Mouse (Mus musculus) forebrain, embryonic 11.5 days (tissue): ENCODE data around the gene Senp3. TPM values are rescaled to one million over a fixed set of nuclear protein-coding genes. Genes with fewer than 3 reads are reported as not detected.
"Not testable (repeated sequence)": the region's sequence is repeated elsewhere in the genome, so short reads cannot be mapped to it uniquely, and the experiment has no call there.

Experiments
- ATAC-seq: fragments of 200-750 bp; cut with Nextera tagmentation; replicated peaks from 2 replicates; pipeline ENCODE4 v1.8.0; 2017; ENCODE audit warnings: moderate TSS enrichment; ENCODE audit not compliant: low FRiP score
- DNase-seq: peaks from one replicate; pipeline ENCODE4 v3.0.0-alpha.2; 2017; ENCODE audit warnings: low spot score
- H3K27ac ChIP-seq: fragments of 300-500 bp; sonication (generic); 2 replicates; pipeline ENCODE4 v1.5.1; 2014; ENCODE audit warnings: low read depth, low read length
- H3K27me3 ChIP-seq: fragments of 300-500 bp; sonication (generic); 2 replicates; pipeline ENCODE4 v1.6.1; 2014; ENCODE audit warnings: mild to moderate bottlenecking, low read length, mixed read lengths; ENCODE audit not compliant: control insufficient read depth, insufficient read depth
- H3K36me3 ChIP-seq: fragments of 300-500 bp; sonication (generic); 2 replicates; pipeline ENCODE4 v1.6.1; 2014; ENCODE audit warnings: mild to moderate bottlenecking, low read length, moderate library complexity, mixed read lengths; ENCODE audit not compliant: control insufficient read depth, insufficient read depth
- H3K4me1 ChIP-seq: fragments of 300-500 bp; sonication (generic); replicated peaks from 2 replicates; pipeline ENCODE4 v1.6.1; 2014; ENCODE audit warnings: low read length, mixed read lengths; ENCODE audit not compliant: control insufficient read depth, insufficient read depth
- H3K4me2 ChIP-seq: fragments of 300-500 bp; sonication (generic); 2 replicates; pipeline ENCODE4 v1.6.1; 2014; ENCODE audit warnings: low read depth, mild to moderate bottlenecking, low read length, moderate library complexity, mixed read lengths; ENCODE audit not compliant: severe bottlenecking
- H3K4me3 ChIP-seq: fragments of 300-500 bp; sonication (generic); 2 replicates; pipeline ENCODE4 v1.5.1; 2014; ENCODE audit warnings: low read depth, low read length
- H3K9ac ChIP-seq: fragments of 300-500 bp; sonication (generic); 2 replicates; pipeline ENCODE4 v1.6.1; 2014; ENCODE audit warnings: low read length
- H3K9me3 ChIP-seq: fragments of 300-500 bp; sonication (generic); 2 replicates; pipeline ENCODE4 v1.6.1; 2016; ENCODE audit warnings: low read length, mixed read lengths; ENCODE audit not compliant: control insufficient read depth
- WGBS: fragments of 180-500 bp; shearing (Covaris S2); extraction: QIAGEN DNeasy Blood & Tissue Kit; methylation state at CpG from one replicate; pipeline ENCODE4 v1.1.7; 2014; 5-methylcytosine and 5-hydroxymethylcytosine counted together
- polyA plus RNA-seq: library from polyadenylated mRNA; unstranded; fragments of >200 nt; fragmentation: Nextera tagmentation; extraction: Ambion mirVana; gene quantifications from 2 replicates; pipeline ENCODE4 v1.2.1, GENCODE M21; 2014

The Senp3 gene
- polyA plus RNA-seq, 1 experiment from 2014 or later, result 110 TPM

GRCm38 (mm10) chr11:69708614-69709265, 26.9 kb upstream of the Senp3 start:
- Histone ChIP-seq H3K27ac (no peak overlapping the region), H3K36me3 (no peaks in the 10 kb centered on the region), H3K4me2 (no peak overlapping the region), H3K27me3 (no peaks in the 10 kb centered on the region), H3K4me1 (no peaks in the 10 kb centered on the region), H3K4me3 (no peak overlapping the region), H3K9me3 (no peaks in the 10 kb centered on the region), H3K9ac (no peak overlapping the region)
- 78% methylated on average over 3 of the region's 3 CpGs for WGBS
- no peak for ATAC-seq
- DNase-seq, result no peak

- no peaks in the 10 kb centered on the region for H3K36me3 ChIP-seq
- no peak overlapping the region for H3K4me3 ChIP-seq
- WGBS, result 83% methylated on average over 4 of the region's 4 CpGs
- H3K4me1 ChIP-seq, result no peaks in the 10 kb centered on the region
- ATAC-seq (no peak), DNase-seq (no peak)
- H3K9ac ChIP-seq, result no peak overlapping the region
- H3K27ac ChIP-seq, result no peak overlapping the region
- H3K4me2 ChIP-seq, result no peak overlapping the region
- no peaks in the 10 kb centered on the region for H3K9me3 ChIP-seq
- no peaks in the 10 kb centered on the region for H3K27me3 ChIP-seq
These were observed 26.0 kb upstream of the Senp3 start for GRCm38 (mm10) chr11:69707873-69708381.

- 88% methylated on average over 4 of the region's 4 CpGs for WGBS
- H3K4me2 ChIP-seq, result no peak overlapping the region
- H3K27ac ChIP-seq, result no peak overlapping the region
- ATAC-seq, result no peak
- H3K9me3 ChIP-seq, result no peaks in the 10 kb centered on the region
- H3K4me1 ChIP-seq, result no peaks in the 10 kb centered on the region
- H3K27me3 ChIP-seq, result no peaks in the 10 kb centered on the region
- no peak overlapping the region for H3K4me3 ChIP-seq
- H3K36me3 ChIP-seq, result no peaks in the 10 kb centered on the region
- no peak overlapping the region for H3K9ac ChIP-seq
- DNase-seq, result no peak
These were observed 25.6 kb upstream of the Senp3 start for GRCm38 (mm10) chr11:69707480-69707847.

GRCm38 (mm10) chr11:69706775-69707479, 25.0 kb upstream of the Senp3 start:
- no peaks in the 10 kb centered on the region for H3K9me3 ChIP-seq
- H3K4me2 ChIP-seq, result no peak overlapping the region
- H3K27me3 ChIP-seq, result no peaks in the 10 kb centered on the region
- no peaks in the 10 kb centered on the region for H3K4me1 ChIP-seq
- H3K4me3 ChIP-seq, result no peak overlapping the region
- H3K9ac ChIP-seq, result no peak overlapping the region
- no peaks in the 10 kb centered on the region for H3K36me3 ChIP-seq
- DNase-seq (no peak), ATAC-seq (no peak)
- WGBS, result 48% methylated on average over 6 of the region's 6 CpGs
- H3K27ac ChIP-seq, result no peak overlapping the region

- 50% methylated on average over 2 of the region's 2 CpGs for WGBS
These were observed 22.7 kb upstream of the Senp3 start for GRCm38 (mm10) chr11:69704613-69705010.

GRCm38 (mm10) chr11:69703814-69704612, 22.1 kb upstream of the Senp3 start:
- Histone ChIP-seq H3K27ac (no peak overlapping the region), H3K4me1 (no peaks in the 10 kb centered on the region), H3K9ac (no peak overlapping the region), H3K4me2 (no peak overlapping the region), H3K9me3 (no peaks in the 10 kb centered on the region), H3K36me3 (no peaks in the 10 kb centered on the region), H3K27me3 (no peaks in the 10 kb centered on the region), H3K4me3 (no peak overlapping the region)
- WGBS, result 75% methylated on average over 8 of the region's 8 CpGs
- ATAC-seq, result no peak
- no peak for DNase-seq

More at GRCm38 (mm10) chr11:69704613-69705010, 22.7 kb upstream of the Senp3 start:
- ATAC-seq, result no peak
- Histone ChIP-seq H3K27me3 (no peaks in the 10 kb centered on the region), H3K36me3 (no peaks in the 10 kb centered on the region), H3K27ac (no peak overlapping the region), H3K4me3 (no peak overlapping the region), H3K4me1 (no peaks in the 10 kb centered on the region), H3K9ac (no peak overlapping the region), H3K9me3 (no peaks in the 10 kb centered on the region), H3K4me2 (no peak overlapping the region)
- DNase-seq, result no peak

- not testable (repeated sequence) for H3K27ac ChIP-seq, DNase-seq, H3K4me1 ChIP-seq, H3K36me3 ChIP-seq, H3K4me2 ChIP-seq, H3K9ac ChIP-seq, H3K4me3 ChIP-seq, H3K9me3 ChIP-seq, H3K27me3 ChIP-seq, ATAC-seq
- WGBS, result 79% methylated on average over 2 of the region's 3 CpGs
These were observed 21.5 kb upstream of the Senp3 start for GRCm38 (mm10) chr11:69703381-69703780.

- not testable (repeated sequence) for DNase-seq, H3K36me3 ChIP-seq, H3K4me3 ChIP-seq, H3K4me1 ChIP-seq, ATAC-seq, H3K9me3 ChIP-seq, H3K9ac ChIP-seq, H3K4me2 ChIP-seq, H3K27me3 ChIP-seq, H3K27ac ChIP-seq
- 94% methylated on average over 10 of the region's 10 CpGs for WGBS
These were observed 21.0 kb upstream of the Senp3 start for GRCm38 (mm10) chr11:69702886-69703285.
